Mouse (Mus musculus) heart, adult 9 months (tissue): Measurements from ENCODE around the gene Vmn2r100.

Experiments
- DNase-seq, 2 experiments: peaks; one replicate each; pipeline ENCODE4 v3.0.0; 2022; ENCODE audit warnings: low spot score in 2 of 2

Gene Vmn2r100

GRCm38 (mm10) chr17:19504432-19504831, at the start of gene Vmn2r100:
Gene Vmn2r100, plus strand, starts transcription at chr17:19504732.
- no peak for DNase-seq

DNA sequence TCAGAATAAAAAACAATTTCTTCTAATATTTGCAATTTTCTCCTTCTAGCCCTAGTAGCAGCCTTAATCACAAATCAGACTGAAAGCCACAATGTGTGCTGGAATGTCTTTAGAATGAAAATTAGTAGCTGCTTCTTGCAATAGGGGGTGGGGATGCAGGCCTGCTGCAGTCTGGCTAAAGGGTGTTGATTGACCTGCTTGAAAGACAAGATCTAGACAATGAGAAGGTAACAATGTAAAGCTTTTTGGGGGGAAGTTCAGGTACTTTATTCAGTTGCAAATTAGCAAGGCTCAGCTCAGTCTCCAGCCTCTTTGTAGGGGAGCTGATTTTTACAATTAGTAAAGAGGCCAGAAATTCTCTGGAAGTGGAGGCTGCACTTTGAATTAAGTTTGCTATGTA, 21.7 kb upstream of the Vmn2r100 start:
- no peak for DNase-seq

GRCm38 (mm10) chr17:19576927-19577326, 72.4 kb downstream of the Vmn2r100 start, which contains the start of gene Vmn2r101:
Gene Vmn2r101, plus strand, starts transcription at chr17:19577227.
- DNase-seq, result no peak
